Mouse (Mus musculus): ENCODE measurements around the gene Stub1. TPM values are rescaled to one million over a fixed set of nuclear protein-coding genes. Genes with fewer than 3 reads are reported as not detected.

The Stub1 gene
- polyA plus RNA-seq, 1 experiment, result 144 TPM

DNA sequence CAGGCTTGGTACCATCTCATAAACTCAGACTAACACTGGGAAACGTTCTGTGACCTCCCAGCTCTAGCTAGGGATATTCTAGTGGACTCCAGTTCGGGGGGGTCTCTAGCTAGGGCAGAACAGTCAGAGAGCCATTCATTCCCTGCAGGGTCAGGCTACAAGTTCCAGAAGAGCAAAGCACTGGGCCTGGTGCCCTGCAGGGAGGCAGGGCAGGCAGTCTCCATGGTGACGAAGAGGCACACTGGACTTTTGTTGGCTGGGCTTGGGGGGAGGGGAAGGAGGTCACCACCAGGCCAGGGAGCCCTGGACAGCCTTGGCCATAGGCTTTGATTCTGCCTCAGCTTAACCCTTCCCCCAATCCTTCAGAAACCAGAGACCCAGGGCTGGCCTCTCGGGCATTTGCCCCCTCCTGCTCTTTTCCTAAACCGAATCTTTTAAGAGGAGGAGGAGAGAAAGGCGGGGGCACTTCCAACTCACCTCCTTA, 37.6 kb downstream of the Stub1 start, which contains the start of gene AC134908.4:
TSS of gene AC134908.4 (minus strand) at position 51 of the 484 bp plus-strand sequence.
- Histone ChIP-seq H3K36me3 (ENCODE audit: control insufficient read depth, insufficient read depth, low read length) (no peaks in the 10 kb centered on the region), H3K4me1 (ENCODE audit: control insufficient read depth, insufficient read depth, low read length) (peaks cover 9% of the 10 kb centered on the region; the same call in 1 of the 2 replicates), H3K27ac (ENCODE audit: insufficient read depth, low read depth, low read length) (peak within 1 kb of the TSS; percentile 46), H3K4me3 (ENCODE audit: insufficient read depth, low read depth, low read length) (peak within 1 kb of the TSS; percentile 79), H3K27me3 (replicated peaks; ENCODE audit: control insufficient read depth, insufficient read depth, low read length) (no peaks in the 10 kb centered on the region)
- DNase-seq, result peak; percentile 83
- 34% methylated on average over 6 of the region's 6 CpGs for WGBS
- TF ChIP-seq CTCF (conservative IDR thresholded peaks at IDR 0.05; ENCODE audit: insufficient read depth, insufficient read length, low read depth, low read length) (no peak), POLR2A (IDR thresholded peaks at IDR 0.05; ENCODE audit: low read depth, low read length) (no peak)

DNA sequence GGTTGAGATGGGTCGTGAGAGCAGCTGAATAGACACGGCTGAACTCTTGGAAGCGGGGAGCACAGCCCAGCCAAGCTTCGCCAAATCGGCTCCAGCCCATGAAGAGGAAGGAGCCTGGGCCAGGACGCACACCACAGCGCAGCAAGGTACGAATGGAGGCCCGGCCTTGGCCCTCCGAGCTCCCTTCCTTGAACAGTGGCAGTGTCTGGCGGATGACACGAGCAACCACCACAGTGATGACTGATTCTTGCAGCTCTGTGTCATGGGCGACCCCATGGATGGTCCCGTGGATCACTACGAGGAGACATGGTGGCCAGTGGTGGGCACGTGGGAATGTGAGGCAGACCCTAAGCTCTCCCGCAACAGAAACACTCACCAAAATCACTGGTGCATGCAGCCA, 38.2 kb downstream of the Stub1 start:
- no peak for TF ChIP-seq CTCF (conservative IDR thresholded peaks at IDR 0.05; ENCODE audit: insufficient read depth, insufficient read length, low read depth, low read length)
- TF ChIP-seq POLR2A (IDR thresholded peaks at IDR 0.05; ENCODE audit: low read depth, low read length), result no peak
- Histone ChIP-seq H3K4me3 (ENCODE audit: insufficient read depth, low read depth, low read length) (no peak overlapping the region), H3K4me1 (ENCODE audit: control insufficient read depth, insufficient read depth, low read length) (peaks cover 9% of the 10 kb centered on the region; the same call in 1 of the 2 replicates), H3K27me3 (replicated peaks; ENCODE audit: control insufficient read depth, insufficient read depth, low read length) (no peaks in the 10 kb centered on the region), H3K36me3 (ENCODE audit: control insufficient read depth, insufficient read depth, low read length) (no peaks in the 10 kb centered on the region), H3K27ac (ENCODE audit: insufficient read depth, low read depth, low read length) (no peak overlapping the region)
- DNase-seq, result no peak
- WGBS, result 85% methylated on average over 17 of the region's 17 CpGs

DNA sequence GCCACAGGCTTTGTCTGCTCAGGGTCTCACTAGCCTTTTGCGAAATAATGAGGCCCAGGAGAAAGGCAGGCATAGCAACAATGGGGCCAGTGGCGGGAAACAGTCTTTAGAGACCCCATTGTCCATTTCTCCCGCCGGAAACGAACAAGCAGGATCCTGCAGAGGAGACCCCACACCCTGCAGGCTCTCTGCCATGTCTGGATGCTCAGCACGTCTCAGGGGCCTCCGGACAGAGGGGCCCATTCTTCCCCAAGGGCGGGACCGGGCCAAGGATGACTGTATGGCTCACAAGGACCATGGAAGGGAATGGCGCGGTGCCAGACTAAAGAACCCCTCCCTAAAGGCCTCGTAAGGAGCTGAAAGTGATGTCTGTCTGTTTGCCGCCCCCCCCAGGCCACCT, 39.0 kb downstream of the Stub1 start:
- 88% methylated on average over 13 of the region's 13 CpGs for WGBS
- H3K27ac ChIP-seq (ENCODE audit: insufficient read depth, low read depth, low read length), result no peak overlapping the region
- DNase-seq, result no peak
- no peaks in the 10 kb centered on the region for H3K27me3 ChIP-seq (replicated peaks; ENCODE audit: control insufficient read depth, insufficient read depth, low read length)
- no peak for TF ChIP-seq POLR2A (IDR thresholded peaks at IDR 0.05; ENCODE audit: low read depth, low read length)
- TF ChIP-seq CTCF (conservative IDR thresholded peaks at IDR 0.05; ENCODE audit: insufficient read depth, insufficient read length, low read depth, low read length), result no peak
- H3K36me3 ChIP-seq (ENCODE audit: control insufficient read depth, insufficient read depth, low read length), result no peaks in the 10 kb centered on the region
- no peak overlapping the region for H3K4me3 ChIP-seq (ENCODE audit: insufficient read depth, low read depth, low read length)
- H3K4me1 ChIP-seq (ENCODE audit: control insufficient read depth, insufficient read depth, low read length), result peaks cover 9% of the 10 kb centered on the region; the same call in 1 of the 2 replicates

DNA sequence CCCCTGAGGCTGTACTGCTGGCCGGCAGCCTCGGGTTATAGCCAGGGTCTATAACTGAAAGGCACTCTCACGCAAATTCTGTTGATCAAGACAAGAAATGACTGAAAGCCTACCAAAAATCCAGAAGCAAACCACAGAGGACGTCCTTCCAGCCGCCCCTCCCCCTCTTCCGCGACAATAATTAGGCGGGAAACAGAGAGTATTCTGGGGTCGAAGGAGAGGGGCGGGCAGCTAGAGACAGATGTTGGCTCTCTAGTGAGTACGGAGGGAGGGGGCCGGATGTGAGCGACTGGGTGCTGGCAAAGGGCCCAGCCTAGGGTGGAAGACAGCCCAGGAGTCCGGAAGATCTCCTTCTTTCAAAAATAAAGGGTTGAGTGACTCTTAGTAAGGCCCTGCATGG, 40.6 kb downstream of the Stub1 start, which contains the start of gene Fam173a:
TSS of gene Fam173a (minus strand) at position 287 of the 400 bp plus-strand sequence.
- Histone ChIP-seq H3K27ac (ENCODE audit: insufficient read depth, low read depth, low read length) (peak within 1 kb of the TSS; percentile 83), H3K27me3 (replicated peaks; ENCODE audit: control insufficient read depth, insufficient read depth, low read length) (no peaks in the 10 kb centered on the region), H3K4me1 (ENCODE audit: control insufficient read depth, insufficient read depth, low read length) (peaks cover 9% of the 10 kb centered on the region; the same call in 1 of the 2 replicates), H3K36me3 (ENCODE audit: control insufficient read depth, insufficient read depth, low read length) (no peaks in the 10 kb centered on the region), H3K4me3 (ENCODE audit: insufficient read depth, low read depth, low read length) (peak within 1 kb of the TSS; percentile 94)
- no peak for TF ChIP-seq POLR2A (IDR thresholded peaks at IDR 0.05; ENCODE audit: low read depth, low read length)
- no peak for TF ChIP-seq CTCF (conservative IDR thresholded peaks at IDR 0.05; ENCODE audit: insufficient read depth, insufficient read length, low read depth, low read length)
- WGBS, result under 1% methylated on average over 14 of the region's 14 CpGs
- DNase-seq, result peak; percentile 91

DNA sequence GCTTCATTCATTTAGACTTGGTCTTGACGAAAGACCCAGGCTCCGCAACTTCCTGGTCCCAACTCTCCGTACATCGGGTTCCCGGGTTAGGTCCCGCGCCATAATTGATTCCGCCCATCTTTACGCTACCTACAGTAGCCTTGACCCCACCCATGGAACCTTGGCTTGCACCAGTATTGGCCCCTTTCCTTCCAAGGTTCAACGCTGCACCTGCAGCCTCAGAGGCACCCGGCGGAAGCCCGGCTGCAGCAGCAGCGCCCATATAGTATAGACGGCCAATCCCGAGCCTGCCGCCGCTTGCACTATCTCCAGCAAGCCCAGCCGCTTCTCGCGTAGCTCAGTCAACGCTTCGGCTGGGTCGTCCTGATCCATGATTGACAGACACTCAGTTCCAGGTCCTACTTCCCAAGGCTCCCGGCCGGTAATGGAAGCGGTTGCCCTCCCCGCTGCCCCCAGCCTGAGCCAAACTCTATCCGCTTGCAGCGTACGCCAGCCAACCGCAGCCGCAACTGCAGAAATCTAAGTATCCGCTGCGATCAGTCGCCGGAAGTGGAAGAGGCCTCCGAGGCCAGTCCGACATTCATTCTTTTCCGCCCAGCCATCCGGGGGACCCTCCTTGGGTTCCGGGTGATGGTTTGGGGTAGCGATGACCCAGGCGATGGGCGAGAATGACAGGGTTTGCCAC, 41.2 kb downstream of the Stub1 start:
- peak overlapping the region; percentile 83 for H3K27ac ChIP-seq (ENCODE audit: insufficient read depth, low read depth, low read length)
- H3K4me1 ChIP-seq (ENCODE audit: control insufficient read depth, insufficient read depth, low read length), result peaks cover 6% of the 10 kb centered on the region; the same call in 1 of the 2 replicates
- under 1% methylated on average over 45 of the region's 45 CpGs for WGBS
- no peaks in the 10 kb centered on the region for H3K27me3 ChIP-seq (replicated peaks; ENCODE audit: control insufficient read depth, insufficient read depth, low read length)
- TF ChIP-seq POLR2A (IDR thresholded peaks at IDR 0.05; ENCODE audit: low read depth, low read length), result no peak
- TF ChIP-seq CTCF (conservative IDR thresholded peaks at IDR 0.05; ENCODE audit: insufficient read depth, insufficient read length, low read depth, low read length), result no peak
- peak overlapping the region; percentile 94 for H3K4me3 ChIP-seq (ENCODE audit: insufficient read depth, low read depth, low read length)
- peak; percentile 88 for DNase-seq
- no peaks in the 10 kb centered on the region for H3K36me3 ChIP-seq (ENCODE audit: control insufficient read depth, insufficient read depth, low read length)

DNA sequence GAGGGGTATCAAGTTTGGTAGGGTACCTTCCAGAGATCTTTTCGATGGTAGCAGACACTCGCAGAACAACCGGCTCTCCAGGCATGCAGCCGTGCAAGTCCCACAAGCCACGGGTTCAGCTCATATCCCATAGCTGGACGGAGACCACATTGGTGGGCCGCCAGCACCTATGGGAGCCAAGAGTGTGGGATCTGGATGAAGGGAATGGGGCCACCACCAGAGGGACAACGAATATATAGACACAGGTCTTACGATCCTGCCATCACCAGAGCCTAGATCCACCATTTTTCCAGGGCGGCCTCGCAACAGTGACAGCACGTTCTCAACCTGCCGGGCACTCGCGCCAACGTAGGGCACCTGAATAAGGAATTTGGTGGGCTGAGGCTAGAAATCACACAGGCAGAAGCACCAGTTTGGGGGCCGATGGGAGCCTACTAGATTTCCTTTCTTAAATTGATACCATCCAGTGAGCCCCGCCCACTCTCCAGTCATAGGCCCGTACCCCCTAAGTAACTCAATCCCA, 41.8 kb downstream of the Stub1 start:
- TF ChIP-seq POLR2A (IDR thresholded peaks at IDR 0.05; ENCODE audit: low read depth, low read length) (no peak), CTCF (conservative IDR thresholded peaks at IDR 0.05; ENCODE audit: insufficient read depth, insufficient read length, low read depth, low read length) (no peak)
- WGBS, result 23% methylated on average over 19 of the region's 19 CpGs
- Histone ChIP-seq H3K4me3 (ENCODE audit: insufficient read depth, low read depth, low read length) (peak overlapping the region; percentile 94), H3K4me1 (ENCODE audit: control insufficient read depth, insufficient read depth, low read length) (peaks cover 6% of the 10 kb centered on the region; the same call in 1 of the 2 replicates), H3K27ac (ENCODE audit: insufficient read depth, low read depth, low read length) (no peak overlapping the region), H3K36me3 (ENCODE audit: control insufficient read depth, insufficient read depth, low read length) (no peaks in the 10 kb centered on the region), H3K27me3 (replicated peaks; ENCODE audit: control insufficient read depth, insufficient read depth, low read length) (no peaks in the 10 kb centered on the region)
- DNase-seq, result no peak

Measured in kidney, adult 2 months (tissue).